Mouse (Mus musculus): ENCODE results near the gene Sgk1.
A peak's percentile ranks its signal among the peaks of the same experiment; 100 is the strongest.

DNA sequence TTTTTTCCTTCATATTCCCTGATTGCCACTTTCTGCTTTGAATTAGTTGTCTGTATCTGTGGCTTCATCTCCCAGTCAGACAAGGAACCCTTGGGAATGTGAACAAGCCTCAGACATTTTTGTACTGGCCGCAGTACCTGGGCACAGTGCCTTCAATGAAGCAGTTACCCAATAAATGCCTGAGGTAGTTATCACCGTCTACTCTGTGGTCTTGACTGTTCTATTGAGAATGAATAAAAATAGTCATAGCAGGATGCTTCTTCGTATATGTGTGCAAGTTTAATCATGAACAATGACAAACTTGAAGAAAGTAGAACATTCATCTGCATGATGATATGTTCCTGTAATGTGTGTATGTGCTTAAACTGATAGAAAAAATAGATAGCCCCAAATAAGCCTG lies 48.2 kb upstream of the Sgk1 start:
- TF ChIP-seq USF1 (IDR thresholded peaks at IDR 0.05; ENCODE audit: low read depth) (no peak), POLR2AphosphoS2 (IDR thresholded peaks at IDR 0.05; ENCODE audit: insufficient read length, low read depth) (no peak), POLR2A (IDR thresholded peaks at IDR 0.05; ENCODE audit: insufficient read length, low read depth) (no peak), MYOG (IDR thresholded peaks at IDR 0.05; ENCODE audit: control insufficient read depth in 1 of 3, insufficient read depth in 1 of 3, insufficient read length in 2 of 3, low read depth in 2 of 3) (no peak), TCF12 (IDR thresholded peaks at IDR 0.05; ENCODE audit: insufficient read depth, poor library complexity, severe bottlenecking) (no peak), MYOD1 (IDR thresholded peaks at IDR 0.05; ENCODE audit: control insufficient read depth in 1 of 3, insufficient read length in 2 of 3, low read depth in 2 of 3) (no peak), E2F4 (IDR thresholded peaks at IDR 0.05; ENCODE audit: insufficient read depth) (no peak), SRF (IDR thresholded peaks at IDR 0.05; ENCODE audit: control insufficient read depth, insufficient read length, low read depth) (no peak), MAX (IDR thresholded peaks at IDR 0.05; ENCODE audit: low read depth) (no peak), CEBPB (IDR thresholded peaks at IDR 0.05; ENCODE audit: insufficient read depth, poor library complexity, severe bottlenecking) (peak; percentile 84)

Measured in myocyte (in vitro differentiated cells).